Mouse (Mus musculus): ENCODE data around the gene Fhl2.

Gene Fhl2

GRCm38 (mm10) chr1:43192471-43192870 is 4.3 kb downstream of the Fhl2 start:
- DNase-seq (ENCODE audit: low read depth, low spot score), result no peak

GRCm38 (mm10) chr1:43191078-43191477 is 5.7 kb downstream of the Fhl2 start:
- DNase-seq (ENCODE audit: low read depth, low spot score), result no peak

GRCm38 (mm10) chr1:43188893-43189292 is 7.9 kb downstream of the Fhl2 start:
- peak; percentile 35 for DNase-seq (ENCODE audit: low read depth, low spot score)

GRCm38 (mm10) chr1:43186334-43186733 is 10.4 kb downstream of the Fhl2 start:
- DNase-seq (ENCODE audit: low read depth, low spot score), result no peak

- no peak for DNase-seq (ENCODE audit: low read depth, low spot score)
Measured at GRCm38 (mm10) chr1:43180912-43181311, 15.9 kb downstream of the Fhl2 start.

GRCm38 (mm10) chr1:43178780-43179179 is 18.0 kb downstream of the Fhl2 start:
- DNase-seq (ENCODE audit: low read depth, low spot score), result no peak

- DNase-seq (ENCODE audit: low read depth, low spot score), result no peak
Measured at GRCm38 (mm10) chr1:43178378-43178777, 18.4 kb downstream of the Fhl2 start.

GRCm38 (mm10) chr1:43173283-43174226 is 23.2 kb downstream of the Fhl2 start:
- no peak for DNase-seq (ENCODE audit: low read depth, low spot score)

- no peak for DNase-seq (ENCODE audit: low read depth, low spot score)
Measured at GRCm38 (mm10) chr1:43171816-43172215, 25.0 kb downstream of the Fhl2 start.

GRCm38 (mm10) chr1:43171093-43171492 is 25.7 kb downstream of the Fhl2 start:
- no peak for DNase-seq (ENCODE audit: low read depth, low spot score)

GRCm38 (mm10) chr1:43169661-43170060 is 27.1 kb downstream of the Fhl2 start:
- DNase-seq (ENCODE audit: low read depth, low spot score), result no peak

GRCm38 (mm10) chr1:43169227-43169626 is 27.6 kb downstream of the Fhl2 start:
- no peak for DNase-seq (ENCODE audit: low read depth, low spot score)

- DNase-seq (ENCODE audit: low read depth, low spot score), result no peak
Measured at GRCm38 (mm10) chr1:43168618-43169017, 28.2 kb downstream of the Fhl2 start.

GRCm38 (mm10) chr1:43168026-43168425 is 28.8 kb downstream of the Fhl2 start:
- no peak for DNase-seq (ENCODE audit: low read depth, low spot score)

GRCm38 (mm10) chr1:43164582-43164981 is 32.2 kb downstream of the Fhl2 start:
- no peak for DNase-seq (ENCODE audit: low read depth, low spot score)

- no peak for DNase-seq (ENCODE audit: low read depth, low spot score)
Measured at GRCm38 (mm10) chr1:43163467-43164418, 33.0 kb downstream of the Fhl2 start.

GRCm38 (mm10) chr1:43163084-43163466 is 33.7 kb downstream of the Fhl2 start:
- no peak for DNase-seq (ENCODE audit: low read depth, low spot score)

GRCm38 (mm10) chr1:43162394-43162793 is 34.4 kb downstream of the Fhl2 start:
- no peak for DNase-seq (ENCODE audit: low read depth, low spot score)

GRCm38 (mm10) chr1:43159429-43159828 is 37.4 kb downstream of the Fhl2 start:
- no peak for DNase-seq (ENCODE audit: low read depth, low spot score)

- no peak for DNase-seq (ENCODE audit: low read depth, low spot score)
Measured at GRCm38 (mm10) chr1:43157907-43158306, 38.9 kb downstream of the Fhl2 start.

GRCm38 (mm10) chr1:43154491-43154890 is 42.3 kb downstream of the Fhl2 start:
- DNase-seq (ENCODE audit: low read depth, low spot score), result no peak

GRCm38 (mm10) chr1:43153538-43153937 is 43.2 kb downstream of the Fhl2 start:
- no peak for DNase-seq (ENCODE audit: low read depth, low spot score)
